Mouse (Mus musculus): ENCODE measurements at regions not wholly inside any gene's neighbourhood (a gene's known extent, or its start where the extent isn't known, plus 50 kb on each side); places are given as distances from the start of the nearest gene placed in this dataset.

DNA sequence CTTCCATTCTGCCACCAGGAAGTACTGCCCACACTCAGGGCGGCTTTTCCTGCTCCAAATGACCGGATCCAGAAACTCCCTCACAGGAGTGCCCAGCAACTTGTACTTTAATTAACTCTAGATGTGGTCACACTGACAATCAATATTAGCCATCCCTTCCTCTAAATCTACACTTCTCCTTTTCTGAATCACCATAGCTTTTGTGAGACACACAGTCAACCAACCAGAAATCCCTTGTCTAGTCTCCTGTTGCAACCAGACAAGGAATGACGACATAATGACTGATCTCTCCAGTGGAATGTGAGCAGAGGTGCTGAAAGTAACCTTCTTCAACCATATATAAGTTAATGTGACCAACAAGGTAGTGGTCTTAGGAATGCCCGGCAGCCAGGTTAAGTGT is 277.0 kb upstream of the Acvr2a start:
- TF ChIP-seq POLR2A (IDR thresholded peaks at IDR 0.05; ENCODE audit: insufficient read depth, low read length) (no peak), CTCF (IDR thresholded peaks at IDR 0.05; ENCODE audit: low read depth, low read length) (no peak), EP300 (IDR thresholded peaks at IDR 0.05; ENCODE audit: insufficient read depth, low read depth, low read length) (no peak)

Data from ES-Bruce4 (cell line).